Mouse (Mus musculus): ENCODE data around the gene Spata5. TPM values are rescaled to one million over a fixed set of nuclear protein-coding genes. Genes with fewer than 3 reads are reported as not detected.

The Spata5 gene
- polyA plus RNA-seq, 1 experiment from 2014 or later: 14.8 TPM

DNA sequence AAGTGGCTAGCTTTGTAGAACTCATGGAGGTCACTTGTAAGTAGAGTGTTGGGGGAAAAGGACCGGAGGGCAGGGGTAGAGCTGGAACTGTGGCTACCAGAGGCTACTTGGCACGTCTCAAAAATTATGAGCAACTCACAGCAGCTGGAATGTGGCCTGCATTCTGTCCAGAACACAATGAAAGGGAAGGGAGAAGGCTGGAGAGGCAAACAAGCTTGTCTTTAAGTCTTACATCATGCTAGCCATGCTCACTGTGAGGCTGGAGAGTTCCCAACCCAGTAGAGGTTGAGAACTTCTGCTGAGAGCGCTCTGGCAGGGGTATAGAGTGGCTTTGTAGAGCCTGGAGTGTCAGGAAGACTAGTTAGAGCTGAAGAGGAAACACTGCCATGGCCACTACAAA is 22.1 kb upstream of the Spata5 start:
- TF ChIP-seq CTCF (IDR thresholded peaks at IDR 0.05; ENCODE audit: low read depth): no peak
- TF ChIP-seq EP300 (optimal IDR thresholded peaks at IDR 0.05): no peak
- Histone ChIP-seq H3K36me3 (ENCODE audit: control insufficient read depth, insufficient read depth, low read length) (no peaks in the 10 kb centered on the region), H3K4me2 (replicated peaks; ENCODE audit: low read depth) (no peak overlapping the region), H3K9ac (ENCODE audit: low read length) (no peak overlapping the region), H3K27ac (replicated peaks) (no peak overlapping the region), H3K27me3 (ENCODE audit: control insufficient read depth, insufficient read depth, low read length) (no peaks in the 10 kb centered on the region), H3K4me3 (ENCODE audit: low read depth, low read length) (no peak overlapping the region), H3K4me1 (replicated peaks; ENCODE audit: control insufficient read depth, insufficient read depth) (no peaks in the 10 kb centered on the region), H3K9me3 (ENCODE audit: control insufficient read depth, low read length) (no peaks in the 10 kb centered on the region)
- ATAC-seq (ENCODE audit: low FRiP score, low TSS enrichment): no peak
- 75% methylated on average over 3 of the region's 3 CpGs for WGBS
- no peak for DNase-seq (ENCODE audit: low spot score)

DNA sequence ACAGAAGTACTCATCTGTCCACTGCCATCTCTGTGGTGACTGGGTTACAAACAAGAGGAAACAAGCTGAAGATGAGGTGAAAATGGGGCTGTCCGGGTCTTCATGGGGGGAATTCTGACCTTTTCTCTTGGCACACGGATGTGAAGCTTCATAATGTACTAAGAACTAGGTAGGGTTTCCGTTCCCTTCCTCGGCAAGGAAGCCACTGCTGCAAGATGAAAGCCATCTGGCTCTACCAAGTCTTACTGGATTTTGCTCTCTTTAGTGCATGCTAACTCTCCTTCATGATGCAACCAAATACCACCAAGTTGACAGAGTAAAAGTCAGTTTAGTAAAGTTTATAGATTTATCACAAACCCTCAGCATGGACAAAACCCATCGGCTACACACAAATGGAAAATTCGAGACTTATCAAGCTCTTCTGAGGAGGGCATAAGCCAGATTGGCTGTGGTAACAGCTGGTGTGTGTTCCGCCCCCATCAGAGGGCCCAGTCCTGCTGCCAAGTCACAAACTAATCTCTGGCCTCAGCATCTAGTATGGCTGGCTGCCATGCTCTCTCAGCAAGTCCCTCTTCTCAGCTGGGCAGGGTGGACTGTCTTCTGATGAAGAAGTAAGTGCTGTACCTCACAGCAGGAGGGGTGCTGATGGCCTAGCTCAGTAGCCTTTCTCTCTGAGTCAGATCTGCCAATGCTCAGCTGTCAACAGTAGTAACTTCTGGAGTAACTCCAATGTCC is 20.9 kb upstream of the Spata5 start:
- H3K9ac ChIP-seq (ENCODE audit: low read length): no peak overlapping the region
- no peak overlapping the region for H3K4me2 ChIP-seq (replicated peaks; ENCODE audit: low read depth)
- H3K27me3 ChIP-seq (ENCODE audit: control insufficient read depth, insufficient read depth, low read length): no peaks in the 10 kb centered on the region
- H3K27ac ChIP-seq (replicated peaks): peak overlapping the region; percentile 3
- no peaks in the 10 kb centered on the region for H3K36me3 ChIP-seq (ENCODE audit: control insufficient read depth, insufficient read depth, low read length)
- 55% methylated on average over 7 of the region's 7 CpGs for WGBS
- ATAC-seq (ENCODE audit: low FRiP score, low TSS enrichment) (peak; percentile 35; the same call in 1 of the 2 replicates), DNase-seq (ENCODE audit: low spot score) (no peak)
- H3K4me3 ChIP-seq (ENCODE audit: low read depth, low read length): no peak overlapping the region
- no peaks in the 10 kb centered on the region for H3K9me3 ChIP-seq (ENCODE audit: control insufficient read depth, low read length)
- TF ChIP-seq CTCF (IDR thresholded peaks at IDR 0.05; ENCODE audit: low read depth) (no peak), EP300 (optimal IDR thresholded peaks at IDR 0.05) (no peak)
- no peaks in the 10 kb centered on the region for H3K4me1 ChIP-seq (replicated peaks; ENCODE audit: control insufficient read depth, insufficient read depth)

DNA sequence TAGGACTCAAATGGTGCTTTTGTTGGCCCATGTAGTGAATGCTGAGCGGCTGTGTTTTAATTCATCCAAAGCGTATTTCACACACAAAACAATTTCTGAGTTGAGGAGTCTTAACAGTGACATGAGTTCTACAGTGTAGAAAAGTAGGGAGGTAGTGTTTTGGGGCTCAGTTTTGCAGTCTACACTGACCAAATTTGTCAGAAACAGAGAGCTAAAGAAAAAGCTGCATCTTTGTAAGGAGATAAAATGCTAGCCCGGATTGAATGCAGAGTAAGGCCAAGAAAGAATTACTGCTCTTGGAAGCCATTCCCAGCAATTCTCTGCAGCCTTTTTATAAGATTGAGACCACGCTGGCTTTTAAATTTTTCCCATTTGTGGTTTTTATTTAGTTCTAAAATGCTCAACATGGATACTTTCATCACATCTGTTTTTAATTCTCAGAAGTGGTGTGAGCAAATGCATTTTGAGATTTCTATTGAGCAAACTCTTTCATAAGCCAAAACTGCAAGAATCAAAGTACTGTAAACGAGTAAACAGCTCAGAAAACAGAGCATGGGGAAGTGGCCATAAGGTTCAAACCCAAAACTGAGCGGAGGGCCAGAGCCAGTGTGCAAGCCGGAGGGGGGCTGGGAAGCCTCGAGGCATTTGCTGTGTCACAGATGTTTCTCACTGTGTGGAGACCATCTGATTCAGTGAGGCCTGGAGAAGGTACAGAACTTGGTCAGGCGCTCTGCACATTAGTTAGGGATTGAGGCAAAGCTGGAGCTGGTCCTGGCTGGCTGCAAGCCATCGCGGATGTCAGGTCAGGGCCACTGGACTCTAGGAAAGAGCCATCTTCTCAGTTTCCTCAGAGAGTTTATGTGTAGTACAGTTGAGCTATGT is 17.7 kb upstream of the Spata5 start:
- TF ChIP-seq CTCF (IDR thresholded peaks at IDR 0.05; ENCODE audit: low read depth) (no peak), EP300 (optimal IDR thresholded peaks at IDR 0.05) (no peak)
- ATAC-seq (ENCODE audit: low FRiP score, low TSS enrichment) (peak; percentile 45; the same call in 1 of the 2 replicates), DNase-seq (ENCODE audit: low spot score) (no peak)
- Histone ChIP-seq H3K9ac (ENCODE audit: low read length) (no peak overlapping the region), H3K4me2 (replicated peaks; ENCODE audit: low read depth) (no peak overlapping the region), H3K4me1 (replicated peaks; ENCODE audit: control insufficient read depth, insufficient read depth) (no peaks in the 10 kb centered on the region), H3K27ac (replicated peaks) (peak overlapping the region; percentile 63), H3K9me3 (ENCODE audit: control insufficient read depth, low read length) (no peaks in the 10 kb centered on the region), H3K36me3 (ENCODE audit: control insufficient read depth, insufficient read depth, low read length) (no peaks in the 10 kb centered on the region), H3K4me3 (ENCODE audit: low read depth, low read length) (no peak overlapping the region), H3K27me3 (ENCODE audit: control insufficient read depth, insufficient read depth, low read length) (no peaks in the 10 kb centered on the region)
- 70% methylated on average over 11 of the region's 11 CpGs for WGBS

DNA sequence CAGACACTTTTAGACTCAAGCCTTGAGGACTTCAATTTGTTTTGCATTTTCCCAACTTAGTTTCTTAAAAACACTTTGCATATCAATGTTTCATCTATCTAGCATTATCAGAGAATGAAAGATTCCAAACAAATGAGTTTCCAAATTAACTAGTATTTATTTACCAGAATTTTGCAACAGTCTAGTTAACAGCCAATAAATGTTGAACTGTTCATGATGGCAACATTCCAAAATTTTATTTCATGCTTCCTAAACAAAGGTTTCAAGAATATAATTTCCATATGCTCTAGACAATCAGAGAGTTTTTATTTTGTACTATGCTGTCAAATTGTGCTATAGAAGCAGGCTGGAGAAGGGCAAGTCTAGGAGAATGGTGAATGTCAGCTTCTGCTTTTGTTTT is 12.1 kb upstream of the Spata5 start:
- Histone ChIP-seq H3K9ac (ENCODE audit: low read length) (no peak overlapping the region), H3K36me3 (ENCODE audit: control insufficient read depth, insufficient read depth, low read length) (no peaks in the 10 kb centered on the region), H3K4me2 (replicated peaks; ENCODE audit: low read depth) (no peak overlapping the region), H3K4me3 (ENCODE audit: low read depth, low read length) (no peak overlapping the region), H3K27ac (replicated peaks) (no peak overlapping the region), H3K27me3 (ENCODE audit: control insufficient read depth, insufficient read depth, low read length) (no peaks in the 10 kb centered on the region), H3K9me3 (ENCODE audit: control insufficient read depth, low read length) (no peaks in the 10 kb centered on the region), H3K4me1 (replicated peaks; ENCODE audit: control insufficient read depth, insufficient read depth) (no peaks in the 10 kb centered on the region)
- no peak for TF ChIP-seq EP300 (optimal IDR thresholded peaks at IDR 0.05)
- no peak for TF ChIP-seq CTCF (IDR thresholded peaks at IDR 0.05; ENCODE audit: low read depth)
- DNase-seq (ENCODE audit: low spot score): no peak
- no peak for ATAC-seq (ENCODE audit: low FRiP score, low TSS enrichment)

DNA sequence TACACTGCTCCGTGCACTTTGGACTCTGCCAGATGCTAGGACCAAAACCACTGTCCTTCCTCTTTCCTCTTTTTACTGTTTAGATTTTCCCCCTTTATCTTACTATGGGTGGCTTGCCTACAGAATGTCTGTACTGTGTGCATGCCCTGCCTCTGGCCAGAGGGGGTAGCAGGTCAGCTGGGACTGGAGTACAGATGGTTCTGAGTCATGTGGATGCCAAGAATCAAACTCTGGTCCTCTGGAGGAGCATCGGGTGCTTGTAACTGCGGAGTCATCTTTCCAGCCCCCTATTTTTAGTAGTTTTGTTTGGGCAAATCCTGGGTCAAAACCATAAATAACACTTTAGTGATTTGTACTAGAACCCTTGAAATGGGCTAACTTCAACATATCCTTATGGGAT is 6.2 kb upstream of the Spata5 start:
- no peaks in the 10 kb centered on the region for H3K4me1 ChIP-seq (replicated peaks; ENCODE audit: control insufficient read depth, insufficient read depth)
- DNase-seq (ENCODE audit: low spot score): no peak
- H3K9ac ChIP-seq (ENCODE audit: low read length): no peak overlapping the region
- 65% methylated on average over 3 of the region's 3 CpGs for WGBS
- TF ChIP-seq EP300 (optimal IDR thresholded peaks at IDR 0.05): no peak
- no peak for TF ChIP-seq CTCF (IDR thresholded peaks at IDR 0.05; ENCODE audit: low read depth)
- H3K27ac ChIP-seq (replicated peaks): no peak overlapping the region
- H3K36me3 ChIP-seq (ENCODE audit: control insufficient read depth, insufficient read depth, low read length): no peaks in the 10 kb centered on the region
- H3K27me3 ChIP-seq (ENCODE audit: control insufficient read depth, insufficient read depth, low read length): no peaks in the 10 kb centered on the region
- no peak overlapping the region for H3K4me2 ChIP-seq (replicated peaks; ENCODE audit: low read depth)
- H3K9me3 ChIP-seq (ENCODE audit: control insufficient read depth, low read length): no peaks in the 10 kb centered on the region
- ATAC-seq (ENCODE audit: low FRiP score, low TSS enrichment): no peak
- no peak overlapping the region for H3K4me3 ChIP-seq (ENCODE audit: low read depth, low read length)
